Mouse (Mus musculus) neural tube, embryonic 10.5 days (tissue): ENCODE results near the gene Cib1.
A peak's percentile ranks its signal among the peaks of the same experiment; 100 is the strongest.

ENCODE experiments used
- DNase-seq: peaks from one replicate; pipeline ENCODE4 v3.0.0-alpha.2; 2017; ENCODE audit warnings: low spot score; ENCODE audit errors: extremely low spot score

Gene Cib1

DNA sequence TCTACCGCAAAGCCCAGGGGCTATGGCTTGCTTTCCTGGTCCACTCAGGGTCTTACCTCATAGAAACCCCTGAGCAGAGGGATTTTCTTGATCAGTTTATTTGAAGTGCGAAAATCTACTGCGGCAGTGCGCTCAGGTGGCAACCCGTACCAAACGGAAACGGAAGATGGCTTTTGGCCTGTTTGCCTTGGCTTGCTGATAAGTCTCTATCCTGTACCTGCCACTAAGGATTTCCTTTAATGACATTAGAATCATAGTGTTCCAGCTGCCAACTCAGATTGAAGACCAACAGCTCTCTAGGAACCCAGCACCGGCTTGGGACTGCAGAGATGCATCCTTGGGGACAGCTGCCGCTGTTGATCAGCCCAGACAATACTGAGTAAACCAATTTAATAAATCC is 1.2 kb upstream of the Cib1 start:
- no peak for DNase-seq

DNA sequence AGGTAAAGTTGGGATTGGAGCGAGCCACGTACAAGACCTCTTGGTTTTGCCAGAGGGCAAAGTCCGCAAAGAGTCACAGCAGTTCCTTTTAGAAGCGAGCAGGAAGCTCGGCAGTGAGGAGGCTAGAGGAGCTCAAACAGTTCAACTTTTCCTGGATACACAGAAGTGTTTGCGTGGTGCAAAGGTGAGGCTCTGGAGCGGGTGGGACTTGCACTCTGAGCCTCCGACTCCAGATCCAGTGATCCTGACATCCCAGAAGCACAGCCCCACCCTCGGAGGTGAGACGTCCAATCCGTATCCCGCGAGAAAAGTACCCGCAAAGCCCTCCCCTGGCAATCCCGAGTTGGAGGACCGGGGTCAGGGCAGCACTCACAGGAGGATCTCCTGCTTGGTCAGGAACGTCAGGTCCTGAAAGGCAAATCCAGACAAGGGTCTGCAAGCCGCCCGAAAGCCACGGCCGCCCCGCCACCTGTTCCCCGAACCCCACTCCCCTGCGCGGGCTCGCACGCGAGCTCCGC is 583 bp downstream of the Cib1 start:
- DNase-seq: no peak

DNA sequence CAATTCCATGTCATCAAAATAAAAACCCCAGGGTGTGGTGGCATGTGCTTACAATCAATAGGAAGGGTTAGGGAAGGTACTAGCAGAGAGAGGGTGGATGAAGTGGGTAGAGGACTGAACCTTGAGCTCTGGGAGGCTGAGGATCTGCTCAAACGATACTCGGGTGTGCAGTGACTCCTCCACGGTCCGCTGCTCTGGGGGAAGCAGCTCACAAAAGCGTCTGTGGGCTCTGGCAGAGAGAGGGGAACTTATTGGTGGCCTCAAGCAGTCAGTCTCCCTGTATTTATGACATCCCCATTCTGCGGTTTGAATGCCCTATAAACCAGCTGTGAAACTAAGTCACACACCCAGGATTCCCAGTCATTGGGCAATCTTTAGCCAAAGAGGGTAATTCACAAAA is 2.4 kb downstream of the Cib1 start:
- DNase-seq: no peak

- no peak for DNase-seq
These were observed 5.5 kb downstream of the Cib1 start for GRCm38 (mm10) chr7:80227065-80227464.

DNA sequence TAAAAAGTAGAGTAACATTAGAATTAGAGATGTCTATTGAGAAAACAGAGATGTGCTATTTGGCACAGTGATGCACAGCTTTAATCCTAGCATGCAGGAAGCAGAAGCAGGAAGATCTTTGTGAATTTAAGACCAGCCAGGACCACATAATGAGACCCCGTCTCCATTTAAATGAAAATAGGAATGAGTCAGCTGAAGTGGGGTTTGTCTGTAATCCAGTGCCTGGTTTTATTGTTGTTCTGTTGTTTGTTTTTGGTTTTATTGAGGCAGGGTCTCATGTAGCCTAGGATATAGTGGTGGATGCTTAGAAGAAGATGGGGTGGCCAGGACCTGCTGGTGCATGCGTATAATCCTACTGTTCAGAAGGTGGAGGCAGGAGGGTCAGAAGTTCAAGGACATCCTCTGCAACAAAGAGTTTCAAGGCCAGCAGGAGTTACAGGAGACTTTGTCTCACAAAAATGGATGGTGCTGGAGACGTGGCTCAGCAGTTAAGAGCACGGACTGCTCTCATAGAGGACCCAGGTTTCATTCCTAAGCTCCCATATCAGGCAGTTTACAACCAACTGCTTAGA is 11.3 kb downstream of the Cib1 start:
- no peak for DNase-seq

DNA sequence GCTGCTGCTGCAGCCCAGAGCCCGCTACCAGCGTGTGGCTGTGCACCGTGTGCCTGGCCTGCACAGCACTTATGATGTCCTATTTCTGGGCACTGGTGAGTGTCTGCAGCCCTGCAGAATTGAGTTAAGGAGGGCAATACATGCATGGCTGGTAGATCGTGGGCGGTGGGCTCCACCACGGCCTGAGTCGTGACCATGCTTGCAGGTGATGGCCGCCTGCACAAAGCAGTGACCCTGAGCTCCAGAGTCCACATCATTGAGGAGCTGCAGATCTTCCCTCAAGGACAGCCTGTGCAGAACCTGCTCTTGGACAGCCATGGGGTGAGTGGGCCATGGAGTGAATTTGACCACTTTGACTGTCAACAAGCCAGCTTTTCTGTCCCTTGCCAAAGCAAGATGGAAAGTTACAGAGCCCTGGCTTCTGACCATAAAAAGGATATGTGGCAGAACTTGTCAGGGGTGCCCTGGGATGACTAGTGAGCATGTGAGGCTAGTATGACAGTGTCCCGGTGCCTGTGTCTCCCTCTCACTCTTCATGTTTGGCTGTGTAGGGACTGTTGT is 12.3 kb downstream of the Cib1 start:
- DNase-seq: no peak

GRCm38 (mm10) chr7:80218666-80219065 is 13.9 kb downstream of the Cib1 start:
- DNase-seq: no peak

GRCm38 (mm10) chr7:80216566-80216965 is 16.0 kb downstream of the Cib1 start:
- DNase-seq: no peak

DNA sequence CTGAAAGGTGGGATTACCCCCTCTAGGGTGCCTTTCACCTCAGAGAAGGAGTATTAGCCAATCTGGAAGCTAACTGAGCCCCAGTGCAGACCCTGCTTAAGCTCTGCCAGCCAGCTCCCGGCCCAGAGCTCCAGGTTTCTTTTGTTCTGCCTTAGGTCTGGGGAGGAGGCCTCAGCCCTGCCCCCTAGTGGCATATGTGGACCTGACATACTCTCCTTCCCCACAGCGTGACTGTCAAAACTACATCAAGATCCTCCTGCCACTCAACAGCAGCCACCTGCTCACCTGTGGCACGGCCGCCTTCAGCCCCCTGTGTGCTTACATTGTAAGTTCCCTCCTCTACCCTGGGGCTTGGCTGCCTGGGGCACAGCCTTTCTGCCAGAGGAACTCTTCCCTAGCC is 17.2 kb downstream of the Cib1 start:
- peak; percentile 74 for DNase-seq

DNA sequence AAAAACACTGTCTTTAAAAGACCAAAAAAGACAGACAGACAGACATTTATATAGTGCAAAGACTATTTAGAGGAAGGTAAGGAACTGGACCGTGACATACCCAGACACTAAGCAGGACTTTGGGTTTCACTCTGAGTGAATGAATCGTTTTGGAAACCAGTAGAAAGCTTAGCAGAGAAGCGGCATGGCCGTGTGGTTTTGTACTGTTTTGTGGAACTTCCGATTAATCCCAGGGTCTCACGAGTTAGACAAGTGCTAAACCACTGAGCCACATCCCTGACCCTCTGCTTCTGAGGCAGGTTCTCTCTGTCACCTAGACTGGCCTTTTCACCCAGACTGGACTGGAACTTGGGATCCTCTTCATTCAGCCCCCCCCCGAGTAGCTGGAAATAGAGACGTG is 18.2 kb downstream of the Cib1 start:
- no peak for DNase-seq

- DNase-seq: no peak
These were observed 19.0 kb downstream of the Cib1 start for GRCm38 (mm10) chr7:80213604-80214003.

- DNase-seq: no peak
These were observed 21.6 kb downstream of the Cib1 start for GRCm38 (mm10) chr7:80210982-80211381.

- DNase-seq: no peak
These were observed 22.9 kb downstream of the Cib1 start for GRCm38 (mm10) chr7:80209669-80210068.

DNA sequence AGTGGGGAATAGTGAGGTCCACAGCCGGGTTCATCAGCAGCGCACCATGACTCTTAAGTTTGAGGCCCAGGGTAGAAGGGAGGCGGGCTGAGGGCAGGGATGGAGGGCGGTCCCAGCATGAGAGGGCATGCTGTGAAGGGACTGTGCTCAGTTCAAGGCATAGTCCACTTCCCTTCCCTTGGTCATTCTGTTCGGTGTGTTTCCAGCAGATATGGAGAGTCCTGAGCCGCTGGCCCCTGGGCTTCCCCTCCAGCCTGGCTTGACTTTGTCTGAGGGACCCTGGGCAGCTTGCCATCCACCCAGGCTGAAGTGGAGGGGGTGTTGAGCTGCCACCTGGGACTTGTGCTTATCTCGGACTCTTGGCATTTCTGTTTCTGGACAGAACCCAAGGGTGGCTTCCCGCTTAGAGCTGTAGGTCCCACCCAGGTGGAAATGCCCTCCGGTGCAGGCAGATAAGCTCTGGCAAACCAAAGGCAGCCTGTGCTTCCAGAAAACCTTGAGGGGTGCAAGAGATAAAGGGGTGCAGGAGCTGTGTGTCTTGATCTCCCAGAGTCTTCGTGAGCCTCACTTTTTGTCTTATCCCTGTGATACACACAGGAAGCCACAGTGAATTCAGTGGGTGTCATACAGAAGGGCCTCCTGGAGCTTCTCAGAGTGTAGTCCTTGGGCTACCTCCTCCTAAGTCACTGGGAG is 23.7 kb downstream of the Cib1 start:
- no peak for DNase-seq

DNA sequence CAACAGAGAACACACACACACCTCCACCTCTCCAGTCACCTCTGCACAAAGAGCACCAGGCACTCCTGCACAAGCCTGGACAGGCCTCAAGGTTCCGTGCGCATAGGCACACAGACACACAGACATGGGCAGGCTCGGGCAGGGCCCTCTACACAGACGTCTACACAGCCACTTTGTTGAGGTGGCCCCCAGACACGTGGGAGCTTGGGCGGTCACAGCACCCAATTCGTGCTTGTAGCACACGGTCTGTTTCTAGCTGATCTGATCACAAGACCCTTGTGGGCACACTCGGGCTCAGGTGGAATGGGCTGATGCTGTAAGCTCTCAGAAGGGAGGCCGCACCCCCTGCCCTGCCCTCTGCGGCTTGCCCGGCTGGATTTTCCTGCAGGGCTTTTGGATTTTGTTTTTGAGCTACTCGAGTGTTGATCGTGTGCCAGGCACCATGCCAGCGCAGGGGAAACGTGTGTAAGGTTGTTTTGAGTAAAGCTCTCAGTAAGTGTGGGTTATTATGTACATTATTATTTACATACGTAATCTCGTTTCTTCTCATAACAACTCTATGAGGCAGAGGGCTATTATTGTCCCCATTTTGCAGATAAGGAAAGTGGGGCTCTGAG is 24.5 kb downstream of the Cib1 start:
- no peak for DNase-seq

GRCm38 (mm10) chr7:80207314-80207731 is 25.3 kb downstream of the Cib1 start:
- no peak for DNase-seq

GRCm38 (mm10) chr7:80205705-80206589 is 26.7 kb downstream of the Cib1 start:
- no peak for DNase-seq

- DNase-seq: no peak
These were observed 27.7 kb downstream of the Cib1 start for GRCm38 (mm10) chr7:80204961-80205360.

- no peak for DNase-seq
These were observed 28.3 kb downstream of the Cib1 start for GRCm38 (mm10) chr7:80204362-80204761.

DNA sequence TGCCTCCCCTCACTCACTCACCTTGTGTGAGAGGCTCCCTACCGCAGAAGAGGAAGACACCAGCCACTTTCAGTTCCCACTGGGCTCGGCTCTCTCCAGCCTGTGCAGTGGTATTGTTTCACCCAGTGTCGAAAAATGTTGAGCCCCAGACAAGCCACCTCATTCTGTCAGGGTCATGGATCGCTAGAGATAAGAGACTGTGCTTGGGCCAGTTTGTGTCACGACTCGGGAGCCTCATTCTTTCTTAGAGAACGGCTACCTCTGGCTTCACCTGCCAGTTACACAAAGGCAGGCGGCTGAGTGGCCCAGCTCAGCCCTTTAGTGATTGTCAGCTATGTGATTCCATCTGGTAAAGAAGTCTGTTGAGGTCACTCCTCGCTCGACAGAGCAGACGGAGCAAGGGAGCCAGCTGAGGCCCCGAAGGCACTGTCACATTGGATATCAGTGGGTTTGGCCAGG is 28.9 kb downstream of the Cib1 start:
- no peak for DNase-seq

- DNase-seq: no peak
These were observed 29.7 kb downstream of the Cib1 start for GRCm38 (mm10) chr7:80202961-80203360.
